Mouse (Mus musculus) cerebellum, adult 2 months (tissue): ENCODE measurements around the gene Mslnl.

Source experiments
- CTCF ChIP-seq: fragments of 200-500 bp; IDR thresholded peaks from 2 replicates; pipeline ENCODE4 v1.5.1; 2011; ENCODE audit warnings: low read depth, mild to moderate bottlenecking, control low read depth, low read length, moderate library complexity, borderline replicate concordance; ENCODE audit not compliant: insufficient read depth
- POLR2A ChIP-seq: fragments of 200-500 bp; IDR thresholded peaks from 2 replicates; pipeline ENCODE4 v1.6.1; 2011; ENCODE audit warnings: low read length, control low read depth, borderline replicate concordance; ENCODE audit not compliant: insufficient read depth

DNA sequence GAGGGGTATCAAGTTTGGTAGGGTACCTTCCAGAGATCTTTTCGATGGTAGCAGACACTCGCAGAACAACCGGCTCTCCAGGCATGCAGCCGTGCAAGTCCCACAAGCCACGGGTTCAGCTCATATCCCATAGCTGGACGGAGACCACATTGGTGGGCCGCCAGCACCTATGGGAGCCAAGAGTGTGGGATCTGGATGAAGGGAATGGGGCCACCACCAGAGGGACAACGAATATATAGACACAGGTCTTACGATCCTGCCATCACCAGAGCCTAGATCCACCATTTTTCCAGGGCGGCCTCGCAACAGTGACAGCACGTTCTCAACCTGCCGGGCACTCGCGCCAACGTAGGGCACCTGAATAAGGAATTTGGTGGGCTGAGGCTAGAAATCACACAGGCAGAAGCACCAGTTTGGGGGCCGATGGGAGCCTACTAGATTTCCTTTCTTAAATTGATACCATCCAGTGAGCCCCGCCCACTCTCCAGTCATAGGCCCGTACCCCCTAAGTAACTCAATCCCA lies 55.5 kb downstream of the Mslnl start:
- no peak for TF ChIP-seq POLR2A
- no peak for TF ChIP-seq CTCF
